Mouse (Mus musculus) limb, embryonic 11.5 days (tissue): ENCODE data around the gene Banp. TPM values are rescaled to one million over a fixed set of nuclear protein-coding genes. Genes with fewer than 3 reads are reported as not detected.

ENCODE experiments used
- ATAC-seq: fragments of 200-750 bp; cut with Nextera tagmentation; 2 replicates; pipeline ENCODE4 v1.8.0; 2017; ENCODE audit warnings: low read depth; ENCODE audit not compliant: insufficient number of reproducible peaks, low FRiP score, low TSS enrichment
- DNase-seq: peaks from one replicate; pipeline ENCODE4 v3.0.0-alpha.2; 2015; ENCODE audit warnings: low spot score
- H3K27ac ChIP-seq: fragments of 300-500 bp; sonication (generic); replicated peaks from 2 replicates; pipeline ENCODE4 v1.5.1; 2014; ENCODE audit warnings: low read depth, mild to moderate bottlenecking, low read length
- H3K27me3 ChIP-seq: fragments of 300-500 bp; sonication (generic); 2 replicates; pipeline ENCODE4 v1.6.1; 2014; ENCODE audit warnings: mild to moderate bottlenecking, low read length, mixed read lengths; ENCODE audit not compliant: control insufficient read depth, insufficient read depth
- H3K36me3 ChIP-seq: fragments of 300-500 bp; sonication (generic); 2 replicates; pipeline ENCODE4 v1.6.1; 2014; ENCODE audit warnings: mild to moderate bottlenecking, low read length, moderate library complexity, mixed read lengths; ENCODE audit not compliant: control insufficient read depth, insufficient read depth
- H3K4me1 ChIP-seq: fragments of 300-500 bp; sonication (generic); 2 replicates; pipeline ENCODE4 v1.6.1; 2014; ENCODE audit warnings: low read length, mixed read lengths; ENCODE audit not compliant: control insufficient read depth, insufficient read depth
- H3K4me2 ChIP-seq: fragments of 300-500 bp; sonication (generic); 2 replicates; pipeline ENCODE4 v1.6.1; 2014; ENCODE audit warnings: low read depth, mild to moderate bottlenecking, moderate library complexity; ENCODE audit not compliant: severe bottlenecking
- H3K4me3 ChIP-seq: fragments of 300-500 bp; sonication (generic); 2 replicates; pipeline ENCODE4 v1.5.1; 2014; ENCODE audit warnings: low read depth, low read length
- H3K9ac ChIP-seq: fragments of 300-500 bp; sonication (generic); 2 replicates; pipeline ENCODE4 v1.6.1; 2014; ENCODE audit warnings: mild to moderate bottlenecking, low read length
- H3K9me3 ChIP-seq: fragments of 300-500 bp; sonication (generic); 2 replicates; pipeline ENCODE4 v1.6.1; 2016; ENCODE audit warnings: low read length; ENCODE audit not compliant: control insufficient read depth
- WGBS: fragments of 180-500 bp; shearing (Covaris S2); extraction: QIAGEN DNeasy Blood & Tissue Kit; methylation state at CpG from one replicate; pipeline ENCODE4 v1.1.7; 2014; 5-methylcytosine and 5-hydroxymethylcytosine counted together
- polyA plus RNA-seq: library from polyadenylated mRNA; unstranded; fragments of >200 nt; fragmentation: Nextera tagmentation; extraction: Ambion mirVana; gene quantifications from 2 replicates; pipeline ENCODE4 v1.2.1, GENCODE M21; 2014

Gene Banp
- polyA plus RNA-seq, 1 experiment from 2014 or later = 58.1 TPM

GRCm38 (mm10) chr8:121907587-121908248 is 41.8 kb upstream of the Banp start, which contains the start of gene Slc7a5:
Gene Slc7a5 (minus strand): TSS chr8:121907694.
- H3K4me1 ChIP-seq = peaks cover 12% of the 10 kb centered on the region; the same call in 1 of the 2 replicates
- no peaks in the 10 kb centered on the region for H3K9me3 ChIP-seq
- H3K4me2 ChIP-seq = peak within 1 kb of the TSS; percentile 94
- H3K4me3 ChIP-seq = peak within 1 kb of the TSS; percentile 72
- H3K27ac ChIP-seq = no peak within 1 kb of the TSS
- H3K9ac ChIP-seq = peak within 1 kb of the TSS; percentile 58
- no peaks in the 10 kb centered on the region for H3K36me3 ChIP-seq
- ATAC-seq = peak; percentile 88
- peaks cover 2% of the 10 kb centered on the region; the same call in 1 of the 2 replicates for H3K27me3 ChIP-seq
- DNase-seq = peak; percentile 98
- under 1% methylated on average over 61 of the region's 61 CpGs for WGBS

GRCm38 (mm10) chr8:121908378-121909147 is 41.0 kb upstream of the Banp start:
- H3K4me2 ChIP-seq = no peak overlapping the region
- no peaks in the 10 kb centered on the region for H3K9me3 ChIP-seq
- H3K27me3 ChIP-seq = peaks cover 2% of the 10 kb centered on the region; the same call in 1 of the 2 replicates
- ATAC-seq (no peak), DNase-seq (no peak)
- H3K9ac ChIP-seq = no peak overlapping the region
- no peak overlapping the region for H3K4me3 ChIP-seq
- peaks cover 12% of the 10 kb centered on the region; the same call in 1 of the 2 replicates for H3K4me1 ChIP-seq
- no peak overlapping the region for H3K27ac ChIP-seq
- WGBS = 50% methylated on average over 8 of the region's 8 CpGs
- no peaks in the 10 kb centered on the region for H3K36me3 ChIP-seq

GRCm38 (mm10) chr8:121909148-121909541 is 40.4 kb upstream of the Banp start:
- Histone ChIP-seq H3K27ac (no peak overlapping the region), H3K27me3 (peaks cover 2% of the 10 kb centered on the region; the same call in 1 of the 2 replicates), H3K9me3 (no peaks in the 10 kb centered on the region), H3K4me3 (no peak overlapping the region), H3K36me3 (no peaks in the 10 kb centered on the region), H3K4me1 (peaks cover 12% of the 10 kb centered on the region; the same call in 1 of the 2 replicates), H3K9ac (no peak overlapping the region), H3K4me2 (no peak overlapping the region)
- DNase-seq (no peak), ATAC-seq (no peak)
- WGBS = 69% methylated on average over 8 of the region's 8 CpGs

- Histone ChIP-seq H3K36me3 (no peaks in the 10 kb centered on the region), H3K4me3 (no peak overlapping the region), H3K9me3 (no peaks in the 10 kb centered on the region), H3K27ac (no peak overlapping the region), H3K4me1 (peaks cover 12% of the 10 kb centered on the region; the same call in 1 of the 2 replicates), H3K4me2 (no peak overlapping the region), H3K9ac (no peak overlapping the region), H3K27me3 (peaks cover 2% of the 10 kb centered on the region; the same call in 1 of the 2 replicates)
- 9% methylated on average over 6 of the region's 6 CpGs for WGBS
- ATAC-seq = no peak
- peak; percentile 85 for DNase-seq
Measured at GRCm38 (mm10) chr8:121909663-121910062, 39.9 kb upstream of the Banp start.

GRCm38 (mm10) chr8:121911400-121911799 is 38.1 kb upstream of the Banp start:
- H3K4me3 ChIP-seq = no peak overlapping the region
- ATAC-seq (no peak), DNase-seq (no peak)
- H3K4me2 ChIP-seq = no peak overlapping the region
- WGBS = 84% methylated on average over 6 of the region's 6 CpGs
- no peaks in the 10 kb centered on the region for H3K36me3 ChIP-seq
- H3K4me1 ChIP-seq = peaks cover 6% of the 10 kb centered on the region; the same call in 1 of the 2 replicates
- H3K27me3 ChIP-seq = no peaks in the 10 kb centered on the region
- no peaks in the 10 kb centered on the region for H3K9me3 ChIP-seq
- no peak overlapping the region for H3K9ac ChIP-seq
- no peak overlapping the region for H3K27ac ChIP-seq

GRCm38 (mm10) chr8:121911987-121912386 is 37.6 kb upstream of the Banp start:
- H3K4me2 ChIP-seq = no peak overlapping the region
- H3K9me3 ChIP-seq = no peaks in the 10 kb centered on the region
- peaks cover 6% of the 10 kb centered on the region; the same call in 1 of the 2 replicates for H3K4me1 ChIP-seq
- no peak overlapping the region for H3K9ac ChIP-seq
- H3K27me3 ChIP-seq = no peaks in the 10 kb centered on the region
- H3K27ac ChIP-seq = no peak overlapping the region
- no peaks in the 10 kb centered on the region for H3K36me3 ChIP-seq
- DNase-seq = no peak
- no peak for ATAC-seq
- 80% methylated on average over 7 of the region's 7 CpGs for WGBS
- no peak overlapping the region for H3K4me3 ChIP-seq

- no peak overlapping the region for H3K4me2 ChIP-seq
- H3K9ac ChIP-seq = no peak overlapping the region
- no peak overlapping the region for H3K4me3 ChIP-seq
- H3K36me3 ChIP-seq = no peaks in the 10 kb centered on the region
- DNase-seq (no peak), ATAC-seq (no peak)
- no peaks in the 10 kb centered on the region for H3K27me3 ChIP-seq
- no peaks in the 10 kb centered on the region for H3K9me3 ChIP-seq
- 71% methylated on average over 3 of the region's 3 CpGs for WGBS
- H3K4me1 ChIP-seq = peaks cover 6% of the 10 kb centered on the region; the same call in 1 of the 2 replicates
- H3K27ac ChIP-seq = no peak overlapping the region
Measured at GRCm38 (mm10) chr8:121912831-121913230, 36.7 kb upstream of the Banp start.

GRCm38 (mm10) chr8:121913378-121913777 is 36.2 kb upstream of the Banp start:
- WGBS = 87% methylated on average over 8 of the region's 8 CpGs

More at GRCm38 (mm10) chr8:121913378-121913777, 36.2 kb upstream of the Banp start:
- no peaks in the 10 kb centered on the region for H3K36me3 ChIP-seq
- DNase-seq = no peak
- H3K4me3 ChIP-seq = no peak overlapping the region
- no peak overlapping the region for H3K27ac ChIP-seq
- H3K9ac ChIP-seq = no peak overlapping the region
- no peak for ATAC-seq
- no peak overlapping the region for H3K4me2 ChIP-seq
- no peaks in the 10 kb centered on the region for H3K27me3 ChIP-seq
- H3K4me1 ChIP-seq = 0 out of 2 replicates have a peak, but pooled peaks cover under 1% of the 10 kb centered on the region
- H3K9me3 ChIP-seq = no peaks in the 10 kb centered on the region
